Mouse (Mus musculus) liver, postnatal 0 days (tissue): ENCODE measurements around the gene Rdh8. TPM values are rescaled to one million over a fixed set of nuclear protein-coding genes. Genes with fewer than 3 reads are reported as not detected.
"Not testable (repeated sequence)": the region's sequence is repeated elsewhere in the genome, so short reads cannot be mapped to it uniquely, and the experiment has no call there.

Experiments
- ATAC-seq: fragments of 200-750 bp; cut with Nextera tagmentation; 2 replicates; pipeline ENCODE4 v1.8.0; 2017; ENCODE audit warnings: mild to moderate bottlenecking, moderate library complexity
- DNase-seq: peaks from one replicate; pipeline ENCODE4 v3.0.0-alpha.2; 2016
- H3K27ac ChIP-seq: fragments of 300-500 bp; sonication (generic); 2 replicates; pipeline ENCODE4 v1.5.1; 2014; ENCODE audit warnings: antibody characterized with exemption, moderate library complexity, mild to moderate bottlenecking, low read depth
- H3K27me3 ChIP-seq: fragments of 300-500 bp; sonication (generic); 2 replicates; pipeline ENCODE4 v1.6.1; 2014; ENCODE audit warnings: low read length, control low read depth, mixed read lengths; ENCODE audit not compliant: insufficient read depth
- H3K36me3 ChIP-seq: fragments of 300-500 bp; sonication (generic); replicated peaks from 2 replicates; pipeline ENCODE4 v1.6.1; 2014; ENCODE audit warnings: mild to moderate bottlenecking, control low read depth, low read length, moderate library complexity, mixed read lengths; ENCODE audit not compliant: insufficient read depth
- H3K4me1 ChIP-seq: fragments of 300-500 bp; sonication (generic); 2 replicates; pipeline ENCODE4 v1.6.1; 2014; ENCODE audit warnings: antibody characterized with exemption, mild to moderate bottlenecking, control low read depth; ENCODE audit not compliant: insufficient read depth
- H3K4me2 ChIP-seq: fragments of 300-500 bp; sonication (generic); 2 replicates; pipeline ENCODE4 v1.6.1; 2014; ENCODE audit warnings: low read depth, mild to moderate bottlenecking, low read length, moderate library complexity, mixed read lengths
- H3K4me3 ChIP-seq: fragments of 300-500 bp; sonication (generic); 2 replicates; pipeline ENCODE4 v1.5.1; 2014; ENCODE audit warnings: low read depth, low read length
- H3K9ac ChIP-seq: fragments of 300-500 bp; sonication (generic); replicated peaks from 2 replicates; pipeline ENCODE4 v1.6.1; 2014; ENCODE audit warnings: mild to moderate bottlenecking, moderate library complexity
- H3K9me3 ChIP-seq: fragments of 300-500 bp; sonication (generic); 2 replicates; pipeline ENCODE4 v1.6.1; 2016; ENCODE audit warnings: mild to moderate bottlenecking, control low read depth, low read length, mixed read lengths
- CTCF ChIP-seq: sonication (generic); IDR thresholded peaks from 2 replicates; pipeline ENCODE4 v1.5.1; 2016; ENCODE audit warnings: antibody characterized with exemption, low read depth
- EP300 ChIP-seq: IDR thresholded peaks from 2 replicates; pipeline ENCODE4 v1.6.1; 2016; ENCODE audit warnings: antibody characterized with exemption, low read depth, mild to moderate bottlenecking
- WGBS: fragments of 180-500 bp; shearing (Covaris S2); extraction: QIAGEN DNeasy Blood & Tissue Kit; methylation state at CpG from one replicate; pipeline ENCODE4 v1.1.7; 2014; ENCODE audit not compliant: insufficient replicate concordance; 5-methylcytosine and 5-hydroxymethylcytosine counted together
- polyA plus RNA-seq: library from polyadenylated mRNA; unstranded; fragments of >200 nt; fragmentation: Nextera tagmentation; extraction: Ambion mirVana; gene quantifications from 2 replicates; pipeline ENCODE4 v1.2.1, GENCODE M21; 2015

Rdh8 gene
- polyA plus RNA-seq, 1 experiment from 2014 or later = not detected

DNA sequence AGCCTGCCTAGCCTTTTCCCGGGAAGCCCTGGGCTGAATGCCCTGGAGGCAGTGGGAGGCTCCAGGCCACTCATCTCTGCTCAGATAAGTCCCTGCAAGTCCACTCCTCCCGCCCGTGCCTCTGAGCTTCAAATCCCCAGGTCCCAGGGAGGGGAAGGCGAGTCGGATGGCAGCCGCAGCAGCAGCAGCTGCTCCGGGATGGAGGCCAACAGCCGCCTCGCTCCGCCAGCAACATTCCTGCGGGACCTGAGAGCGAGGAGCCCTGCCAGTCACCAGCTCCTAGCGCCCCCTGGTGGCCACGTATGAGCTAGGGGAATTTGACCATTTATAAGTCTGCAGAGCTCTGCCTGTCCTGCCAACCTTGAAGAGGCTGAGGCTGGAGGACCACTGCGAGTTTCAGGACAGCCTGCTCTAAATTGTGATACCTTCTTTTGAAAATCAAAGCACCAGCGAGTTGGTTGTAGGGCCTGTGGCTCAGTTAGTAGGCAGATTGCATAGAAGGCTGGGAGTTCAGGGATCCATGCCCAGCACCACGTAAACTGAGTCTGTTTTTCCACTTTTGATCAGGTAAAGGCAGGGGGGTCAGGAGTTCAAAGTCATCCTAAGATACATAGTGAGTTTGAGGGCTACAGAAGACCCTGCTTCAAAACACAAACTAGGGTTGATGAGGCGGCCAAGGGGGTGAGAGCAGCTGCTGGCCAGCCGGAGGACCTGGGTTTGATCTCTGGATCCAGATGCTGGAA, 12.8 kb downstream of the Rdh8 start:
- no peak overlapping the region for H3K9ac ChIP-seq
- peak; percentile 81 for ATAC-seq
- H3K4me3 ChIP-seq = no peak overlapping the region
- H3K4me2 ChIP-seq = 0 out of 2 replicates have a peak overlapping the region, but pooled peaks have one; percentile 7
- peak; percentile 90 for DNase-seq
- no peaks in the 10 kb centered on the region for H3K36me3 ChIP-seq
- 17% methylated on average over 19 of the region's 19 CpGs for WGBS
- TF ChIP-seq EP300 = no peak
- peak; percentile 98 for TF ChIP-seq CTCF
- H3K4me1 ChIP-seq = no peaks in the 10 kb centered on the region
- no peak overlapping the region for H3K27ac ChIP-seq
- H3K27me3 ChIP-seq = 0 out of 2 replicates have a peak, but pooled peaks cover 2% of the 10 kb centered on the region
- H3K9me3 ChIP-seq = no peaks in the 10 kb centered on the region

DNA sequence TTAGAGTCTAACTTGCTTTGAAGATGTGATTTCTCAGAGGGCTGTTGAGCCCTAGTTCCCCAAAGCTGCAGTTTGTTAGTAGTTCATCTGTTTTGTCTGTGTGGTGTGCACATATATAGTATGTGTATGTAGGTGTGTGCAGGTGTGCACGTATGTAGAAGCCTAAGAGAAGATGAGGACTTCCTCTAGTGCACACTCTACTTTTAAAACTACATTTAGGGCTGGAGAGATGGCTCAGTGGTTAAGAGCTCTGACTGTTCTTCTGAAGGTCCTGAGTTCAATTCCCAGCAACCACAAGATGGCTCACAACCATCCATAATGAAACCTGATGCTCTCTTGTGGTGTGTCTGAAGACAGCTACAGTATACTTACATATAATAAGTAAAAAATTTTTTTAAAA, 16.6 kb downstream of the Rdh8 start:
- TF ChIP-seq EP300 (no peak), CTCF (no peak)
- no peaks in the 10 kb centered on the region for H3K9me3 ChIP-seq
- H3K4me3 ChIP-seq = no peak overlapping the region
- H3K9ac ChIP-seq = no peak overlapping the region
- H3K36me3 ChIP-seq = no peaks in the 10 kb centered on the region
- H3K4me1 ChIP-seq = no peaks in the 10 kb centered on the region
- H3K4me2 ChIP-seq = no peak overlapping the region
- H3K27ac ChIP-seq = no peak overlapping the region
- no peak for DNase-seq
- WGBS = 69% methylated on average over 1 of the region's 1 CpGs
- 0 out of 2 replicates have a peak, but pooled peaks cover 2% of the 10 kb centered on the region for H3K27me3 ChIP-seq
- no peak for ATAC-seq

DNA sequence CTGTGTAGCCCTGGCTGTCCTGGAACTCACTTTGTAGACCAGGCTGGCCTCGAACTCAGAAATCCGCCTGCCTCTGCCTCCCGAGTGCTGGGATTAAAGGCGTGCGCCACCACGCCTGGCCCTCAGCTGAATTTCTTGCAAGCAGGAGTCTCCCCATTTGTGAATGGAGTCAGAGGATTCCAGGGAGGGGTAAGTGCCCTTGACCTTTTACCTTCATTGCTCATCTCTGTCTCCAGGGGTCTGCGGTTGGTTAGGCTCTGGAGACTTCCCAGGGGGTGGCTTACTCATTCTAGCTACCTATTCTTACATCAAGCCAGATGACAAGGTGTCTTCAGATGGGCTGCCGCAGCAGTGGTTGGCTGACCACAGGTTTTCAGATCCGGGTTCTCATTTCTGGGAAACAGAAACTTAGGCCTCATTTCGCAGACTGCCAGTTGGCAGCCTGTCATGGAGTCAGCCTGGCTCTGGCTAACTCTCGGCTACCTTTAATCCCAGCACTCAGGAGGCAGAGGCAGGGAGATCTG, 17.2 kb downstream of the Rdh8 start:
- H3K27me3 ChIP-seq, H3K4me3 ChIP-seq, H3K4me2 ChIP-seq, ATAC-seq, H3K9me3 ChIP-seq, H3K27ac ChIP-seq, H3K9ac ChIP-seq, DNase-seq, H3K4me1 ChIP-seq, H3K36me3 ChIP-seq: not testable (repeated sequence)
- 75% methylated on average over 10 of the region's 11 CpGs for WGBS

DNA sequence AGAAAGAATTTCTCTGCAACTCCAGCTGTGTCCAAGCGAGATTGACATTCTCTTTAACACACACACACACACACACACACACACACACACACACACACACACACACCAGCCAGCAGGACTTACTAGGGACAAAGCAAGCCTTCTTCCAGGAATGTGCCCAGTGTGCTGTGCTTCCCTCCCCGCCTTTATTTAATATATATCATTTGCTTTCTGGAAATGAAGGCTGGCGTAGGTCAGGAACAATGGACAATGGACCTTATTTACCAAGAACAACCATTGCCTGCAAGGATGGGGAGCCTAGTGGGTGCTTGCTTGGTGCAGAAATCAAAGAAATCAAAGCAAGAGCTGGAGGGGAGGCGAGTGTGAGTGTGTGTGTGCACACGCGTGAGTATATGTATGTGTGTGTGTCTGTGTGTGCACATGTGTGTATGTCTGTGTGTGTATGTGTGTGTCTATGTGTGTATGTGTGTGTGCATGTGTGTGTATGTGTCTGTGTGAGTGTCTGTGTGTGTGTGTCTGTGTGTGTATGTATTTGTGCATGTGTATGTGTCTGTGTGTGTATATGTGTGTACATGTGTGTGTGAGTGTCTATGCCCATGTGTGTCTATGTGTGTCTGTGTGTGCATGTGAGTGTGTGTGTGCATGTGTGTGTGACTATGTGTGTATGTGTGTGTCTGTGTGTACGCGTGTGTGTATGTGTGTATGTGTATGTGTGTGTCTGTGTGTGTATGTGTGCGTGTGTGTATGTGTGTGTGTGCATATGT, 19.1 kb downstream of the Rdh8 start:
- no peak overlapping the region for H3K4me3 ChIP-seq
- no peak for TF ChIP-seq CTCF
- TF ChIP-seq EP300 = no peak
- H3K27me3 ChIP-seq = no peaks in the 10 kb centered on the region
- no peak overlapping the region for H3K27ac ChIP-seq
- no peak for DNase-seq
- no peaks in the 10 kb centered on the region for H3K36me3 ChIP-seq
- no peak overlapping the region for H3K4me2 ChIP-seq
- H3K9ac ChIP-seq = no peak overlapping the region
- no peaks in the 10 kb centered on the region for H3K9me3 ChIP-seq
- no peak for ATAC-seq
- WGBS = 74% methylated on average over 7 of the region's 9 CpGs
- no peaks in the 10 kb centered on the region for H3K4me1 ChIP-seq

DNA sequence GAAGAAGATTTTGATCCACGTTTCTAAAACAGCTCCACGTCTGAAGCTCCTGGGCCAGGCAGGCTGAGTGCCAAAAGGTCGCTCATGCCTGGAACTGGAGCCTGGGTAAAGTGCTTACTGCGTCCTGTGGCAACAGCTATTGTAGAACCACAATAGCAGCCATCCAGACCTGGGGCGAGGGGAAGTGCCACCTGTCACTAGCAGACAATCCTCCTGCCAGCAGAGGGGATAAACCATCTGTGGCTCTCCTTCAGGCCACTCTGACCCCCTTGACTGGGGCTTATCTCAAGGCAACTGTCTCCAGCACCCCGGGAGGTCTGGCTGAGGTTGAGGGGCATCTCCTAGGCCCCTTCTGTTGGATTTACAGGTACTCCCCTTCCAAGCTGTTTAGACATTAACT, 20.6 kb downstream of the Rdh8 start:
- no peaks in the 10 kb centered on the region for H3K9me3 ChIP-seq
- H3K4me2 ChIP-seq = no peak overlapping the region
- TF ChIP-seq EP300 = no peak
- no peak for TF ChIP-seq CTCF
- no peak overlapping the region for H3K4me3 ChIP-seq
- WGBS = 52% methylated on average over 6 of the region's 6 CpGs
- no peaks in the 10 kb centered on the region for H3K4me1 ChIP-seq
- H3K36me3 ChIP-seq = no peaks in the 10 kb centered on the region
- DNase-seq = no peak
- ATAC-seq = no peak
- no peaks in the 10 kb centered on the region for H3K27me3 ChIP-seq
- H3K9ac ChIP-seq = no peak overlapping the region
- no peak overlapping the region for H3K27ac ChIP-seq

DNA sequence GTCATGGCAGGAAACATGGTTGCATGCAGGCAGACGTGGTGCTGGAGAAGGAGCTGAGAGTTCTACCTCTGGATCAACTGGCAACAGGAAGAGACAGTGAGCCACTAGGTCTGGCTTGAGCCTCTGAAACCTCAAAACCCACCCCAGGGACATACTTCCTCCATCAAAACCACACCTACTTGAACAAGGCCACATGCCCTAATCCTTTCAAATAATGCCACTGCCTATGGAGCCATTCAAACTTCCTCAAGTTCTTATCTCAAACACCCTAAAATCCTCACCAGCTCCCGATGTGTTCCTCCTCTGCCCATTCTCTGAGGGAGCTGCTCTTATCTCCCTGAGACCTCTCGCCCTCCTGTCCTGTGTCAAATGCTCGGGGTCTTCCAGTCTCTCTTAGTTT, 23.9 kb downstream of the Rdh8 start:
- no peak for ATAC-seq
- TF ChIP-seq EP300 (no peak), CTCF (no peak)
- H3K9ac ChIP-seq = no peak overlapping the region
- no peak overlapping the region for H3K27ac ChIP-seq
- no peaks in the 10 kb centered on the region for H3K27me3 ChIP-seq
- WGBS = 24% methylated on average over 4 of the region's 4 CpGs
- no peak overlapping the region for H3K4me2 ChIP-seq
- DNase-seq = no peak
- H3K4me1 ChIP-seq = no peaks in the 10 kb centered on the region
- no peaks in the 10 kb centered on the region for H3K9me3 ChIP-seq
- H3K36me3 ChIP-seq = no peaks in the 10 kb centered on the region
- no peak overlapping the region for H3K4me3 ChIP-seq
